Mouse (Mus musculus) midbrain, embryonic 16.5 days (tissue): ENCODE measurements at regions not wholly inside any gene's neighbourhood (a gene's known extent, or its start where the extent isn't known, plus 50 kb on each side); places are given as distances from the start of the nearest gene placed in this dataset.
A peak's percentile ranks its signal among the peaks of the same experiment; 100 is the strongest.

Source experiments
- ATAC-seq: fragments of 200-750 bp; cut with Nextera tagmentation; 2 replicates; pipeline ENCODE4 v1.8.0; 2017; ENCODE audit warnings: moderate TSS enrichment
- H3K27ac ChIP-seq: fragments of 300-500 bp; sonication (generic); 2 replicates; pipeline ENCODE4 v1.5.1; 2014; ENCODE audit warnings: mild to moderate bottlenecking, low read length, mixed read lengths
- H3K27me3 ChIP-seq: fragments of 300-500 bp; sonication (generic); 2 replicates; pipeline ENCODE4 v1.6.1; 2014; ENCODE audit warnings: low read depth, low read length, mixed read lengths; ENCODE audit not compliant: control insufficient read depth, insufficient read depth
- H3K36me3 ChIP-seq: fragments of 300-500 bp; sonication (generic); 2 replicates; pipeline ENCODE4 v1.6.1; 2014; ENCODE audit warnings: mild to moderate bottlenecking, low read length, moderate library complexity, mixed read lengths; ENCODE audit not compliant: control insufficient read depth, insufficient read depth
- H3K4me1 ChIP-seq: fragments of 300-500 bp; sonication (generic); 2 replicates; pipeline ENCODE4 v1.6.1; 2014; ENCODE audit warnings: mild to moderate bottlenecking, low read length, mixed read lengths; ENCODE audit not compliant: control insufficient read depth, insufficient read depth
- H3K4me2 ChIP-seq: fragments of 300-500 bp; sonication (generic); 2 replicates; pipeline ENCODE4 v1.6.1; 2014; ENCODE audit warnings: mild to moderate bottlenecking, low read length, mixed read lengths
- H3K4me3 ChIP-seq: fragments of 300-500 bp; sonication (generic); 2 replicates; pipeline ENCODE4 v1.5.1; 2014; ENCODE audit warnings: low read depth, mild to moderate bottlenecking, low read length, moderate library complexity, mixed read lengths
- H3K9ac ChIP-seq: fragments of 300-500 bp; sonication (generic); 2 replicates; pipeline ENCODE4 v1.6.1; 2014; ENCODE audit warnings: low read depth, low read length, mixed read lengths
- H3K9me3 ChIP-seq: fragments of 300-500 bp; sonication (generic); replicated peaks from 2 replicates; pipeline ENCODE4 v1.6.1; 2014; ENCODE audit warnings: mild to moderate bottlenecking, low read length, mixed read lengths; ENCODE audit not compliant: control insufficient read depth, poor library complexity, severe bottlenecking
- WGBS: fragments of 180-500 bp; shearing (Covaris S2); extraction: QIAGEN DNeasy Blood & Tissue Kit; methylation state at CpG from one replicate; pipeline ENCODE4 v1.1.7; 2014; 5-methylcytosine and 5-hydroxymethylcytosine counted together

- H3K9me3 ChIP-seq = no peaks in the 10 kb centered on the region
- WGBS = 17% methylated on average over 11 of the region's 11 CpGs
- H3K27me3 ChIP-seq = no peaks in the 10 kb centered on the region; the same call in 1 of the 2 replicates
- H3K36me3 ChIP-seq = no peaks in the 10 kb centered on the region
- no peak overlapping the region for H3K9ac ChIP-seq
- peaks cover 10% of the 10 kb centered on the region; the same call in 1 of the 2 replicates for H3K4me1 ChIP-seq
- peak overlapping the region; percentile 19; the same call in 1 of the 2 replicates for H3K4me3 ChIP-seq
- H3K27ac ChIP-seq = no peak overlapping the region
- peak overlapping the region; percentile 49 for H3K4me2 ChIP-seq
- peak; percentile 72 for ATAC-seq
These were observed 272.1 kb upstream of the Atp11b start for GRCm38 (mm10) chr3:35481841-35482240.

GRCm38 (mm10) chr3:35482296-35482695 lies 271.6 kb upstream of the Atp11b start:
- H3K27ac ChIP-seq = no peak overlapping the region
- H3K27me3 ChIP-seq = no peaks in the 10 kb centered on the region; the same call in 1 of the 2 replicates
- peak overlapping the region; percentile 19; the same call in 1 of the 2 replicates for H3K4me3 ChIP-seq
- no peaks in the 10 kb centered on the region for H3K36me3 ChIP-seq
- H3K4me1 ChIP-seq = peaks cover 10% of the 10 kb centered on the region; the same call in 1 of the 2 replicates
- peak; percentile 83 for ATAC-seq
- H3K9ac ChIP-seq = no peak overlapping the region
- WGBS = 3% methylated on average over 6 of the region's 6 CpGs
- H3K9me3 ChIP-seq = no peaks in the 10 kb centered on the region
- H3K4me2 ChIP-seq = peak overlapping the region; percentile 49

DNA sequence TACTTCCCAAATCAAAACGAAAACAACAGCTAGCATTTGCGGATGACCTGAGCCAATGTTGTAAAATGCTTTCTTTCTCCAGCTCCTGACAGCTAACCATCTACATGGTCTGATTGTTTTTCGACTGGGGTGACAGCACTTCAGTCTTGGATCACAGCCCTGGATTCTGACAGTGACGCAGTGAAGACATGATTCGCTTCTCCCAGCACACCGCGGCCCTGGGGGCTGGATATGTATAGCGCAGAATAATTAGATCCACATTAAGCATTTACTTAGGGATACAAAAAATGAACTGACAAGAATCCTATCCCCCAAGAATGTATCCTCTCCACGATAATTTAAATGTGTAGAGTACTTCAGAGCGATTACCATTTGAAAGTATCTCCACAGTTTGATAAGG lies 271.1 kb upstream of the Atp11b start:
- Histone ChIP-seq H3K9me3 (no peaks in the 10 kb centered on the region), H3K36me3 (no peaks in the 10 kb centered on the region), H3K4me1 (peaks cover 10% of the 10 kb centered on the region; the same call in 1 of the 2 replicates), H3K27ac (no peak overlapping the region), H3K4me2 (no peak overlapping the region), H3K9ac (no peak overlapping the region), H3K27me3 (no peaks in the 10 kb centered on the region; the same call in 1 of the 2 replicates), H3K4me3 (no peak overlapping the region)
- peak; percentile 34; the same call in 1 of the 2 replicates for ATAC-seq
- WGBS = 74% methylated on average over 10 of the region's 10 CpGs

DNA sequence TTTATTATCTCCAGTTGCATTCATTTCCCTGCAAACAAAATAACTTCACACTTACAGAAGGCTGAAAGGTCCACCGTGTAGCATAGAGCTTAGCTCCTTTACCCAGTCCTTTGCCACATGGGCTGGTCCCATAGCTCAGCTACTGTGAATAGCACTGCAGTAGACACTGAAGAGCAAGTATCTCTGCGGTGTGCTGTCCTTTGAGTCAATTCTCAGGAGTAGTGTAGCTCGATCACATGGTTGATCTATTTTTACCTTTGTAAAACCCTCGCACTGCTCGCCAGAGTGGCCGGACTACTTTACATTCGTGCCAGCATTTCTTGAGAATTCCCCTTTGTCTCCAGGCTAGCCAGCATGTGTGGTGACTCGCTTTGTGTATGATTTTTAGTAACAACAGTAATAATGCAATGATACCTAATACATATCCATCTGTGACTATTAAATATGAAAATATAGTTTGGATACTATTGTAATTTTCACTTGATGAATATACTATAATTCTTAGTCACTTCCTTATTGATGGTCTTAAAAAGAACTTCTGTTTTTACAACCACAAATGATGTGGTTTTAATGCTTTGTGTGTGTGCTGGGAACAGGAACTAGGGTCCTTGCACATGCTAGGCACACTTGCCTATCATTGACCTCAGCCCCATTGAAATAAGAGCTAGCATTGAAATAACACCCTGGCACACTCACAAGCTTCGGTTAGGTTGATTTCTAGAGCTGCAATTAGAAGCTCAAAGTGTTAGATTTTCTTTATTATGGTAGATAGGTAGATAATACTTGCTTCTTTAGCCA lies 257.7 kb upstream of the Atp11b start:
- H3K27ac ChIP-seq = no peak overlapping the region
- no peaks in the 10 kb centered on the region for H3K9me3 ChIP-seq
- H3K4me3 ChIP-seq = no peak overlapping the region
- H3K9ac ChIP-seq = no peak overlapping the region
- H3K36me3 ChIP-seq = no peaks in the 10 kb centered on the region
- no peak for ATAC-seq
- WGBS = 60% methylated on average over 9 of the region's 9 CpGs
- H3K4me2 ChIP-seq = no peak overlapping the region
- no peaks in the 10 kb centered on the region for H3K4me1 ChIP-seq
- H3K27me3 ChIP-seq = no peaks in the 10 kb centered on the region

DNA sequence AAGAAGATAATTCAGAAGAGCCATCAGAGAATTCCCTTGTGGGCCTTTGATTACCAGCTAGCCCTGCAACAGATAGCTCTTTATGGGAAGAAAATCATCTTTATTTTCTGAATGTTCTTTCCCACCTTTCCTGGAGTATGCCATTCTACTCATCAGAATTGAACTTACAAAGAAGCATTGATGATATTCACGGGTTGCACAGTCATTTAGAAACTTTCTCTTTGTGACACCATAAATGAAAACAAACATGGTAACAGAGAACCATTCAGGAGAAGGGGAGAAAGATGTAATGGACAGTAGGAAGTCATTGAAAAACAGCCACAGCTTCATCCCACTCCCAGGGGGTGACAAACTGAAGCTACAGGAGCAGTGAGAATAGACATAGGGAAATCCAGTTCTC lies 243.6 kb upstream of the Atp11b start:
- H3K27ac ChIP-seq = no peak overlapping the region
- no peak overlapping the region for H3K9ac ChIP-seq
- no peaks in the 10 kb centered on the region for H3K9me3 ChIP-seq
- 71% methylated on average over 1 of the region's 1 CpGs for WGBS
- H3K4me3 ChIP-seq = no peak overlapping the region
- no peaks in the 10 kb centered on the region for H3K36me3 ChIP-seq
- no peaks in the 10 kb centered on the region for H3K27me3 ChIP-seq
- no peak overlapping the region for H3K4me2 ChIP-seq
- no peak for ATAC-seq
- no peaks in the 10 kb centered on the region for H3K4me1 ChIP-seq

DNA sequence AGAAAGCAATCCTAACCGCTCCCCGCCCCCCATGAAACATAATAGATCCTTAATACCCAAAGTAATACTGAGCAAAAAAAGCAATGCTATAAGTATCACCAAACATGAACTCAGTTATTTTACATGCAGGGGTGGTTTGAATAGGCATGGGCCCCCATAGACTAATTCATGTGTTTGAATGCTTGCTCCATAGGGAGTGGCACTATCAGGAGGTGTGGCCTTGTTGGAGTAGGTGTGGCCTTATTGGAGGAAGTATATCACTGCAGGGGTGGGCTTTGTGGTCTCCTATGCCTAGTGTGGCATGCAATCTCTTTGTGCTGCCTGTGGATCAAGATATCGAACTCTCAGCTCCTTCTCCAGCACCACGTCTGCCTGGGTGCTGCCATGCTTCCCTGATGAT lies 237.4 kb upstream of the Atp11b start:
- H3K9me3 ChIP-seq = no peaks in the 10 kb centered on the region
- WGBS = 77% methylated on average over 4 of the region's 4 CpGs
- H3K36me3 ChIP-seq = no peaks in the 10 kb centered on the region
- ATAC-seq = no peak
- H3K4me3 ChIP-seq = no peak overlapping the region
- H3K4me1 ChIP-seq = no peaks in the 10 kb centered on the region
- H3K9ac ChIP-seq = no peak overlapping the region
- H3K27ac ChIP-seq = no peak overlapping the region
- no peak overlapping the region for H3K4me2 ChIP-seq
- H3K27me3 ChIP-seq = no peaks in the 10 kb centered on the region

GRCm38 (mm10) chr3:35520131-35520530 lies 233.8 kb upstream of the Atp11b start:
- Histone ChIP-seq H3K36me3 (no peaks in the 10 kb centered on the region), H3K27me3 (no peaks in the 10 kb centered on the region), H3K27ac (no peak overlapping the region), H3K9ac (no peak overlapping the region), H3K4me3 (no peak overlapping the region), H3K4me1 (no peaks in the 10 kb centered on the region), H3K9me3 (no peaks in the 10 kb centered on the region), H3K4me2 (no peak overlapping the region)
- ATAC-seq = no peak
- 74% methylated on average over 3 of the region's 3 CpGs for WGBS

GRCm38 (mm10) chr3:35547696-35548095 lies 206.2 kb upstream of the Atp11b start:
- no peak overlapping the region for H3K4me2 ChIP-seq
- ATAC-seq = no peak
- H3K9me3 ChIP-seq = no peaks in the 10 kb centered on the region; the same call in 1 of the 2 replicates
- no peaks in the 10 kb centered on the region for H3K27me3 ChIP-seq
- no peak overlapping the region for H3K27ac ChIP-seq
- no peak overlapping the region for H3K9ac ChIP-seq
- no peaks in the 10 kb centered on the region for H3K4me1 ChIP-seq
- H3K4me3 ChIP-seq = no peak overlapping the region
- no peaks in the 10 kb centered on the region for H3K36me3 ChIP-seq

DNA sequence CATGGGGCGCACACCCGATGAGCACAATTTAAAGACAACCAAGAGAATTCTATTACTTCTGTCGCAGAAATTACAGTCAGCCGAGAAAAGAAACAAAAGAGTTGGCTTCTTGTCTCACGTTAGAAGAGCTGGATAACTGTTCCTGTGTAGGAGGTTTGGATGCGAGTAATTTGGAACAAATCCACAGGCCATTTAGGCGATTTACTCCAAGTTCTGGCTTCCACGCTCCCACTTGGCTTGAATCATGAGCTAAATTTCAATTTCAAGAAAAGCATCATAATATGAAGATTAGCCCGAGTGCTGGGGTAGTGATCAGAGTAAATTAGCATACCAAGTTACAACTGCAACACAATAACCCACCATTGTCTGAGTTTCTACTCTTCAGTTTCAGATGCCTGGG lies 202.1 kb upstream of the Atp11b start:
- H3K27me3 ChIP-seq = no peaks in the 10 kb centered on the region
- 77% methylated on average over 9 of the region's 9 CpGs for WGBS
- H3K9me3 ChIP-seq = no peaks in the 10 kb centered on the region; the same call in 1 of the 2 replicates
- H3K9ac ChIP-seq = no peak overlapping the region
- no peak overlapping the region for H3K27ac ChIP-seq
- no peak overlapping the region for H3K4me3 ChIP-seq
- no peaks in the 10 kb centered on the region for H3K4me1 ChIP-seq
- ATAC-seq = no peak
- no peak overlapping the region for H3K4me2 ChIP-seq
- no peaks in the 10 kb centered on the region for H3K36me3 ChIP-seq
